Mouse (Mus musculus): ENCODE data around the gene Kcnf1.

Kcnf1 gene

GRCm38 (mm10) chr12:17176757-17177092, at the start of gene Kcnf1:
Gene Kcnf1, minus strand, starts transcription at chr12:17176888.
- no peak for DNase-seq (ENCODE audit: low read depth)

- DNase-seq (ENCODE audit: low read depth), result no peak
Measured at GRCm38 (mm10) chr12:17225012-17225411, 48.3 kb upstream of the Kcnf1 start.

GRCm38 (mm10) chr12:17223050-17223449, 46.4 kb upstream of the Kcnf1 start:
- no peak for DNase-seq (ENCODE audit: low read depth)

GRCm38 (mm10) chr12:17221891-17222428, 45.3 kb upstream of the Kcnf1 start:
- no peak for DNase-seq (ENCODE audit: low read depth)

GRCm38 (mm10) chr12:17220631-17221030, 43.9 kb upstream of the Kcnf1 start:
- DNase-seq (ENCODE audit: low read depth), result no peak

- DNase-seq (ENCODE audit: low read depth), result no peak
Measured at GRCm38 (mm10) chr12:17219107-17219506, 42.4 kb upstream of the Kcnf1 start.

- DNase-seq (ENCODE audit: low read depth), result no peak
Measured at GRCm38 (mm10) chr12:17218390-17218789, 41.7 kb upstream of the Kcnf1 start.

GRCm38 (mm10) chr12:17215751-17216150, 39.1 kb upstream of the Kcnf1 start:
- no peak for DNase-seq (ENCODE audit: low read depth)

- DNase-seq (ENCODE audit: low read depth), result no peak
Measured at GRCm38 (mm10) chr12:17202492-17203322, 26.0 kb upstream of the Kcnf1 start.

GRCm38 (mm10) chr12:17198621-17199020, 21.9 kb upstream of the Kcnf1 start:
- no peak for DNase-seq (ENCODE audit: low read depth)

- DNase-seq (ENCODE audit: low read depth), result no peak
Measured at GRCm38 (mm10) chr12:17194140-17194539, 17.5 kb upstream of the Kcnf1 start.

GRCm38 (mm10) chr12:17193311-17193710, 16.6 kb upstream of the Kcnf1 start:
- DNase-seq (ENCODE audit: low read depth), result no peak

- no peak for DNase-seq (ENCODE audit: low read depth)
Measured at GRCm38 (mm10) chr12:17192887-17193286, 16.2 kb upstream of the Kcnf1 start.

- DNase-seq (ENCODE audit: low read depth), result no peak
Measured at GRCm38 (mm10) chr12:17184303-17184775, 7.7 kb upstream of the Kcnf1 start.

GRCm38 (mm10) chr12:17183788-17184187, 7.1 kb upstream of the Kcnf1 start:
- DNase-seq (ENCODE audit: low read depth), result no peak

- DNase-seq (ENCODE audit: low read depth), result no peak
Measured at GRCm38 (mm10) chr12:17176041-17176756, 489 bp downstream of the Kcnf1 start.

GRCm38 (mm10) chr12:17175531-17175951, 1.1 kb downstream of the Kcnf1 start:
- no peak for DNase-seq (ENCODE audit: low read depth)

GRCm38 (mm10) chr12:17175124-17175523, 1.6 kb downstream of the Kcnf1 start:
- DNase-seq (ENCODE audit: low read depth), result no peak

- no peak for DNase-seq (ENCODE audit: low read depth)
Measured at GRCm38 (mm10) chr12:17174134-17174893, 2.4 kb downstream of the Kcnf1 start.

- DNase-seq (ENCODE audit: low read depth), result no peak
Measured at GRCm38 (mm10) chr12:17170406-17170805, 6.3 kb downstream of the Kcnf1 start.

GRCm38 (mm10) chr12:17166116-17166515, 10.6 kb downstream of the Kcnf1 start:
- no peak for DNase-seq (ENCODE audit: low read depth)

- no peak for DNase-seq (ENCODE audit: low read depth)
Measured at GRCm38 (mm10) chr12:17163996-17164395, 12.7 kb downstream of the Kcnf1 start.

Data from c-Kit-positive CD71-negative TER-119-negative erythroid progenitor cells, embryonic 14.5 days (primary cell).